Mouse (Mus musculus) bone marrow macrophage, adult 2 months (primary cell): Measurements from ENCODE around the gene Fkbp6.

Source experiments
- CTCF ChIP-seq: IDR thresholded peaks from 2 replicates; pipeline ENCODE4 v1.5.1; 2012; ENCODE audit warnings: low read depth, mild to moderate bottlenecking, low read length, moderate library complexity
- POLR2A ChIP-seq: IDR thresholded peaks from 2 replicates; pipeline ENCODE4 v1.6.1; 2012; ENCODE audit warnings: mild to moderate bottlenecking, low read depth, low read length, borderline replicate concordance

DNA sequence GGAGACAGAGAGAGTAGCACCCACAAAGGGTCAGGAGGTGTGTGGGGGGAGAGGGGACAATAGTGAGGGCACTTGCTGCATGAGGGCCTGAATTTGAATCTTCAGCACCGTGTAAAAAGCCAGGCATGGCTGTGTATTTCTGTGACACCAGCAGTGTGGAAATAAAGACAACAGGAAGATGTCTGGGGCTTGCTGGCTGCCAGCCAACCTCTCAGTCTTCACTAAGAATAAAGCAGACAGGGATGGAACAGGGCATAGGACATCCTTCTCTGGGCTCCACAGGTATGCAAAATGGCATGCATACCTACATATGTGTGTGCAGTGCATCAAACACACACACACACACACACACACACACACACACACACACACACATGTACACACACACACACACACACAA, 6.2 kb upstream of the Fkbp6 start:
- TF ChIP-seq CTCF: no peak
- TF ChIP-seq POLR2A: no peak
